Mouse (Mus musculus) myocyte (in vitro differentiated cells): ENCODE results near the gene Fam166a.

Source experiments
- E2F4 ChIP-seq: IDR thresholded peaks from one replicate; pipeline ENCODE4 v1.6.1; 2011; ENCODE audit warnings: mild to moderate bottlenecking, control low read depth, moderate library complexity; ENCODE audit not compliant: insufficient read depth
- MAX ChIP-seq: IDR thresholded peaks from one replicate; pipeline ENCODE4 v1.6.1; 2011; ENCODE audit warnings: low read depth, mild to moderate bottlenecking, control low read depth
- MYOD1 ChIP-seq, 3 experiments: IDR thresholded peaks; one replicate each; pipeline ENCODE4 v1.6.1; 2011; ENCODE audit warnings: control low read depth in 2 of 3, low read depth in 2 of 3, mild to moderate bottlenecking in 2 of 3, moderate library complexity in 1 of 3; ENCODE audit not compliant: insufficient read length in 2 of 3, control insufficient read depth in 1 of 3
- MYOG ChIP-seq, 3 experiments: IDR thresholded peaks; one replicate each; pipeline ENCODE4 v1.6.1; 2011; ENCODE audit warnings: control low read depth in 2 of 3, low read depth in 2 of 3, mild to moderate bottlenecking in 2 of 3; ENCODE audit not compliant: insufficient read length in 2 of 3, control insufficient read depth in 1 of 3, insufficient read depth in 1 of 3
- POLR2A ChIP-seq: IDR thresholded peaks from one replicate; pipeline ENCODE4 v1.6.1; 2011; ENCODE audit warnings: low read depth, mild to moderate bottlenecking, control low read depth, moderate library complexity; ENCODE audit not compliant: insufficient read length
- POLR2AphosphoS2 ChIP-seq: IDR thresholded peaks from one replicate; pipeline ENCODE4 v1.6.1; 2011; ENCODE audit warnings: low read depth, control low read depth; ENCODE audit not compliant: insufficient read length
- TCF12 ChIP-seq: IDR thresholded peaks from one replicate; pipeline ENCODE4 v1.6.1; 2011; ENCODE audit warnings: mild to moderate bottlenecking, control low read depth; ENCODE audit not compliant: poor library complexity, insufficient read depth, severe bottlenecking

- TF ChIP-seq POLR2A (no peak), MYOD1 (IDR thresholded peaks at IDR 0.05; ENCODE audit: control insufficient read depth in 1 of 3, insufficient read length in 2 of 3, low read depth in 2 of 3) (no peak), MAX (no peak), TCF12 (no peak), POLR2AphosphoS2 (no peak), E2F4 (no peak), MYOG (IDR thresholded peaks at IDR 0.05; ENCODE audit: control insufficient read depth in 1 of 3, insufficient read depth in 1 of 3, insufficient read length in 2 of 3, low read depth in 2 of 3) (no peak)
These were observed 9.9 kb downstream of the Fam166a start for GRCm38 (mm10) chr2:25228431-25228889.
